Mouse (Mus musculus): Measurements from ENCODE around the gene Snrpa1.
A peak's percentile ranks its signal among the peaks of the same experiment; 100 is the strongest.
"Not testable (repeated sequence)": the region's sequence is repeated elsewhere in the genome, so short reads cannot be mapped to it uniquely, and the experiment has no call there.

Snrpa1 gene

DNA sequence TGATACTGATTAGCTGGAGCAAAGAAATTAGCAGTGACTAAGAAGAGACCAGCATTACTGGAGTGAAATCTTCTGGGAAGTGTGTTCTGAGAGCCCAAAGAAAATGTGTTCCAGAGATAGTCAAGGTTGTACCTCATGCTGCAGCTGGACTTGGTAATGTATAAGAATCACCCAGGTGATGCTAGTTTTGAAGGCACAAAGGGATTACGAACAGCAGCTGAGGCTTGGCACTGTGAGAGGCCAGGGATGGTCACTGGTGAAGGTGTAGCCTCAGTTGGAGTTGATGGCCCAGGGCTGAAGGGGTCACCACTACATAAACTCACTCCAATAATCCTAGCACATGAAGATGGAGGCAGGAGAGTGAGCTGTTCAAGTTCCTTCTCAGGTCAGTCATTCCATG lies at the start of gene Snrpa1:
Snrpa1 (plus strand) TSS at position 301 of the 400 bp plus-strand sequence.
- DNase-seq (ENCODE audit: low spot score in 2 of 2): no peak

DNA sequence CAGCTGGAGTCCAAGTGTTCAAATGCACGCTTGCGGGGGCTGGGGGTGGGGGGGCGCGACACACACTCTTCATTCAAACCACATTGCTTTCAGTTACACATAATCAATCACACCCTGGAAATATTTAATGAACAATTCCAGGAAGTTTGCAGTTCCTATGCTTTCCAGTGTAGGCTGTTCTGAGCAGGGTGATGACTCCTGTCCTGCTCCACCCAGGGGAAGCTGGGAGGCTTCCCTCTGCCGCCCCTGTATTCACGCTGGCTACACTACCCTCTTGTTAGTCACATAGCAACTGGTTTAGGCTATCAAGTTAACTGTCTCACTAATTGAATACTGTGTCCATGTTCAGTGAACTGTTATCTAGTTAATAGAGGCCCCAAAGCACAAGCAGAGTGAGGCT lies 48.3 kb upstream of the Snrpa1 start:
- DNase-seq (ENCODE audit: low spot score in 2 of 2): no peak

DNA sequence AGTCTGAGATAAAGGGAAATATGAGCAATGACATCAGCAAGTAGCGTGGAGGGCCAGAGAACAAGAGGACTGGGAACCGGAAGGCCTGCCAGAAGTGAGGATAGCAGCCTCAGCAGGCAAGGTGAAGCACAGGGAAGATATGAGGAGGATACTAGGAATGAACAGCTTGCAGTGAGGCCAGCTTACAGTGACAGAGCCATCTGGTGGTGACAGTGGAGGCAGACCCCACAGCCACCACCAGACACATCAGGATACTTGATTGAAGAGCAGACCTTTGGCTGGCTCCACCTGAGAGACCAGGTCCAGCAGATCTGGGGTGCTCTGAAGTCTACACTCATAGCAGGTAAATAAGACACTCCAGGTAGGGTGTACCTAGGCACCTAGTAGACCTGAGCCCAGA lies 31.1 kb upstream of the Snrpa1 start:
- DNase-seq (ENCODE audit: low spot score in 2 of 2): no peak

DNA sequence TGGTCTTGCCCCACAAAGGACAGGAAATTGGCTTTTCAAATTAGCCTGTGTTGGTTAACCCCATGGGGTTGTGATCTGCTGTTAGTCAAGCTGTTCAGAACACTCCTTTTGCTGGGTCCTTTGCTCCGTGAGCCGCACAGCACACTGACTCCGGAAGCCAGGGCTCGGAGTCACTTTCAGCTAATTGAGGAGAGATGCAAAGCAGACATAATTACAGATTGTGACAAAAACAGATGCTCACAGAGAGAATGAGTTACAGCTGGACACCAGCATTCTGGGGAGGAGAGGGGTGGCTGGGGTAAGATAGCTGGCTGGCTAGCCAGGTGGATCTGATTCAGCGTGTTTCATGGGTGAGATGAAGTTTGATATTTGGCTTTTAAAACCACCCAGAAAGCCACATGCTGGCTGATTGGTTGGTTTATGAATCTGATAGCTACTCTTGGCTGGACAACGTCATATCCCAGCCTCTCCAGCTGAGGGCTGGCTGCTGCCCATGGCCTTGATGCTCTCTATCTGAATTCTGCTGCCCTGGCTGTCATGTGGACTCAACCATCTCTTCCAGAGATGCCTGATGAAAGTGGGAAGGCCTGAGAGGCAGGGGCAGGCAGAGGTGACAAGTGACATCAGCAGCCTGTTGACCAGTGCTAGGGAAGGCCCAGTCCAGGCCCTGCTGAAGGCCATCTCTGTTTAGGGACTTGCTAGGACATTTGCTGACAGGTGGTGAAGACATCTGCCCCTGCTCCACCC lies 29.9 kb upstream of the Snrpa1 start:
- DNase-seq (ENCODE audit: low spot score in 2 of 2): no peak

DNA sequence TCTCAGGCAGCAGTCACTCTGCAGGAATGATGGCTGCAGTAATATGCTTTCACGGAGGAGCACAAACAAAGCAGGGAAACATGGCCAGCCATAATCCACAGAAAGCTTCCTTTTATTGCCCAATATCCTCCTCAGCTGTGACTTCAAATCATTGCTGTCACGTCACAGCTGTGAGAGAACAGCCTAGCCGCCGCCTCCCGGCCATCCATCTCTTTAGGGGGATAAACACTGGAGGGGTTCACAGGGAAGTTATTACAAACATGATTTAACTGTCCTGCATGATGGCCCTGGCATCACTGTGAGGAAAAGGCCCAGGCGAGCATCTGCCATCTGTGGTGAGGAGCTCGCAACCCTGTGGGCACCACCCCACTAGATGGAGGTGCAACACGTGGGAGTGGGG lies 22.0 kb upstream of the Snrpa1 start:
- DNase-seq (ENCODE audit: low spot score in 2 of 2): no peak

DNA sequence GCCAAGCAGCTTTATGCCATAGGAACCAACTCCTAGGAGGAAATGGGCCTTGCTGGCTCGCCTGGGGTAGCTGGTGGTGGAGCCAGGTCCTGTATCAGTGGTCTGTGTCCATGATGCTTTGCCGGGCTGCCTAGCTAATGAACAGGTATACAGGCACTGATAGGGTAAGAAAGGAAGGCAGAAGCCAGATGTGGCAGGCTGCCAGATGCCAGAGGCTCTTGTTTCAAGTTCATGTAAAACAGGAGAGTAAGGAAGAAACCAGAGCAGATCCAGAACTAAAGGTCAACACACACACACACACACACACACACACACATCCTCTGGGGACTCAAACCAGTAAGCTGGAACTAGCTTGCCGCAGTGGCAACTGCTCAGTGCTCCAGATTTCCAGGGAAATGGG lies 20.5 kb upstream of the Snrpa1 start:
- DNase-seq (ENCODE audit: low spot score in 2 of 2): no peak

DNA sequence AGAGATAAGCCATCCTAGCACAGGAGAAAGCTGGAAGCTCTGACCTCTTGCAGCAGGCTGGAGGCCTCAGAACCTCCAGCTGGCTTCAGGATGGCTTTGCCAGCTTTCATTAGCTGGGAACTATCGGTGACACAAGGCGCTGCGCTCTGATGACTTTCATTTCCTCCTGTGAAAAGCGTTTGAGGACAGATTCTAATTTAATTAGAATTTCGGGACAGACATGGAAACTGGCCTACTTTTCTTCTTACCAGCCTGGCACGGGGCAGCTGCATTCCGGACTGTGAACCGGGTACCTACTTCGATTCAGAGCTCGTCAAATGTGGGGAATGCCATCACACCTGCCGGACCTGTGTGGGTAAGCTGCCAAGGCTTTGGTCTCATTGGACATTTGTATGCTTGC lies 20.1 kb upstream of the Snrpa1 start:
- DNase-seq (ENCODE audit: low spot score in 2 of 2): no peak

DNA sequence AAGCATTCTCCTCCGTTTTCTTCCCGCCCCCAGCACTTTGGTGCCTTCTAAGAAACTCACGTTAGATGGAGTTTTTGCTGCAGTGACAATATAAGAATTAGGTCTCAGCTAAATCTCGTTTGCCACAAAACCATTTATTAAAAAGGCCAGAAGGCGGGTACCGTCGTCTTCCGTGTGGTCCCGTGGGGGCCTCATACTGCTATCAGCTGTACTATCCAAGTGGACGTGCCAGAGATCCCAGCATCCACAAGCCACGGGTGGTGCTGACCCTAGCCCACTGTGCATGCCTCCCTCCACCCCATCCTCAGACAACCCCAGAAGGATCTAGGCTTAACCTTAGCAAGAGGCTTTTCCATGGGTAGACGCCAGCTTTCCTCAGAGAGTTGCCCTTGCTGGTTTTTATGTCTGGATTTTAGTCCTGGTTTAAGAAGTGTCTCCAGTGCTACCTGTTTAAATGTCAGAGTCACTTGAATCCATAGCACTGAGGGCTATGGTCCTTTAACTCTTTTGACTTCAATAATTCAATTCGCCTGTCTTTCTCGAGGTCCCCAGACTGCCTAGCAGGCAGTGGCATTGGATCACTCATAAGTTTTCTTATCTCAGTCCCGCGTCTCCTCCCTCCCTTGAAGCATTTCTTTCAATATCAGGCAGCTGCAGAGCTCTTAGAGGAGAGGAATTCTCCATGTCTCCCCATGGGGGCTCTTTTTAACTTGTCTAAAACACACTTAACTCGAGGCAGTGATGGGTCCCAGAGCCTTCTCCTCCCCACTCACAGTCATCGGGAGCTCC lies 18.6 kb upstream of the Snrpa1 start:
- DNase-seq (ENCODE audit: low spot score in 2 of 2): no peak

DNA sequence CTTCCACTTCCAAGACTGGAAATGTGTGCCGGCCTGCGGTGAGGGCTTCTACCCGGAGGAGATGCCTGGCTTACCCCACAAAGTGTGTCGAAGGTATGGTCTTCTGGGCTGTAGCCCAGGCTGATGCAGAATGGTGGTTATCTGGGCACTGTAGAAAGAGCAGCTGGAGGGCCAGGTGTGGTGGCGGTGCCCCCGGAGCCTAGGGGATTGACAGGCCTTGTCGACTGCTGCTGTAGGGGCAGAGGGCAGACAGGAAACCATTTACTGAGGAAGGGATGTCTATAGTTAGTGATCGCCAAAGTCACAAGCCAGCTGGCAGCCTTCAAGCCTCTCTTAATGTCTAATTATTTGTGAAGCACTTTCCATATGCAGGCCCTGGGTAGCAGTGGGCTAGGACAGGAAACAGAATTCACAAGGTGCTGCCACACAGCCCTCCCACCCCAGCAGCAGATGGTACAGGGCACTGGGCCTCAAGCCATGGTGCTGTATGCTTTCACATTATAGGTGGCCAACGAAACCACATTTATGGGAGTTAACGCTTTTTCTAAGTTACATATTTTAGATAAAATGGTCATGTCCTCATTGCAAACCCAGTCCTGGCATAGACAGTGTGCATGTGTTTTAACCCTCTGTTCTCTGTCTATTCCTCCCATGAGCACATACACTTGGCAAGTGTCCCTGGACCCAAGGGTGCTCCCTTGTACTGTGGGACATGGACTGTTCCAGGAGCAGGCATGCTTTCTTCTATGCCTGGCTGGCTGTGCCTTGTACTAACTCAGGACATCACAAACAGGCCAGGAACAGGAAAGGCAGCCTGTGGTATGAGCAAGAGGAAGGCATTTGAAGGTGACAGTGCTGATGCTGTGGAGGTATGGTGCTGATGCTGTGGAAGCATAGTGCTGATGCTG lies 15.0 kb upstream of the Snrpa1 start, which contains the start of gene Gm45213:
Gm45213 (plus strand) TSS at position 51 of the 908 bp plus-strand sequence.
- no peak for DNase-seq (ENCODE audit: low spot score in 2 of 2)

DNA sequence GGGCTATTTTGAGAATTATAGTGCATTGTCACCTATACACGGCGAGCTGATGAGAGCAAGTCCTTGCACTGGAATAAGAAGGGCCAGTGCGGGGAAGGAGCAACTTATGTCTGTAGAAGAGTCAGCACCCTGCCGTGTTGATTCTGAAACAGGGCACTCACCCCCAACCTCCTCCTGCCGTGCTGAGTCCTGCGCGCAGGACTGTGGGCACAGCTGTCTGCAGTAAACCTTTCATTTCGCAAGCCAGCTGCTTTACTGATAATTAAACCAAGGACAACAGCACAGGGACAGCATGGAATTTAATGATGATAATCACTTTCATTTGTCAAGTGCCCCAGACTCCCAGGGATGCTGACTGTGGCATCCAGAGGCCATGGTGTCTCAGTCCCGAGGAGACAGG lies 14.2 kb upstream of the Snrpa1 start:
- DNase-seq (ENCODE audit: low spot score in 2 of 2): no peak

DNA sequence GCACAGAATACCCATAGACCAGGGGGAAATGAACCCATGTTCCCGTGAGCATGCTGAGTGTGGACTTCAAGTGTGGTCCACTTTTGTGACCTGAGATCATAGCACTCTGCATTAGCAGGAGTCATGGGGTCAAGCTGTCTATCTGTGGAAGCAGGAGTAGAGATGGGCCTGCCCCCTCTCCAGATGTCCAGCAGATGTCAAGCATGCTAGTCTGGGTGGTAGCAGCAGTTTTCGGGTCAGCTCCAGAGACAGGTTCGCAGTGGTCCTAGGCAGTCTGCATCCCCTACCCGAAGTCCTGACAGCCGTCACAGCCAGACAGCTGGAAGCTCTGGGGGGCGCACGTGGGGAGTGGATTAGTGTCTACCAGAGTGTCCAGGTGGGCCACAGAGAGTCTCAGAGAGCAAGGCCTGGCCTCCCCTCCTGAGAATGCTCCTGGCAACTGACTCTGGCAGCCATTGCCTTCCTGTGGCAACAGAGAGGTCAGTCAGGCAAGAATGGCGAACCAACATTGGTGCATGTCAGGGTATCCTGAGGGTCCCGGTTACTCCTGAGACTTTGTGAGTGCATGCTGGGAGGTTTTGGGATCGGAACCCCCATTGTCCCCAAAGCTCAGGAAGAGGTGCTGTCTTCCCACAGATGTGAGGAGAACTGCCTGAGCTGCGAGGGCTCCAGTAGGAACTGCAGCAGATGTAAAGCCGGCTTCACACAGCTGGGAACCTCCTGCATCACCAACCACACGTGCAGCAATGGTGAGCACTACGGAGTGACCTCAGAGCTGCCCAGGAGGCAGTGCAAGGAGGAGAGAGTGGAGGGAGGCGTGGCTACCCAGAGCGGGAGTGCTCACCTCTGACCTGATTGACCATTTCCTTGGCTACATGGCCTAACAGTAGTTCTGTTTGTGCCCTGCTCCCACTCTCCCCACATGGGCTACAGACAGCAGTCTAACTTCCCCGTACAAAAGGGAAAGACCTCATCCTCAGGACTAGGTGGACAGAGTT lies 11.6 kb upstream of the Snrpa1 start:
- no peak for DNase-seq (ENCODE audit: low spot score in 2 of 2)

DNA sequence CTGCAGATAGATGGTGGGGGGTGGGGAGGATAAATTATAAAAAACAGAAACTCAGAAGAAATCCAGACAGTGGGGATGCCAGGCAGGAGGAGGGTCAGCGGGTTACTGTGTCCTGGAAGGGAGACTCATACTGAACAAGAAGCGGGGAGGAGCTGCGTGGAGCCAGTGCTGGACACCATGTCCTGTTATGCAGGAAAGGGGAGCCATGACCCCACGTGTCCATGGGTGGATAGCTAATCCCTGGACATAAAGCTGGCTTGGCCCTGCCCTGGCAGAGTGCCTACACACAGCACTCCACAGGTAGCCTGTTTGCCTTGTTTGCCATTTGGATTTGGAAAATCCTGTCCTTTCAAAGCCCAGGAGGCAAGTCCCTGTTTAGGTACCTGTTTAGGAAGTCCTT lies 10.8 kb upstream of the Snrpa1 start:
- no peak for DNase-seq (ENCODE audit: low spot score in 2 of 2)

DNA sequence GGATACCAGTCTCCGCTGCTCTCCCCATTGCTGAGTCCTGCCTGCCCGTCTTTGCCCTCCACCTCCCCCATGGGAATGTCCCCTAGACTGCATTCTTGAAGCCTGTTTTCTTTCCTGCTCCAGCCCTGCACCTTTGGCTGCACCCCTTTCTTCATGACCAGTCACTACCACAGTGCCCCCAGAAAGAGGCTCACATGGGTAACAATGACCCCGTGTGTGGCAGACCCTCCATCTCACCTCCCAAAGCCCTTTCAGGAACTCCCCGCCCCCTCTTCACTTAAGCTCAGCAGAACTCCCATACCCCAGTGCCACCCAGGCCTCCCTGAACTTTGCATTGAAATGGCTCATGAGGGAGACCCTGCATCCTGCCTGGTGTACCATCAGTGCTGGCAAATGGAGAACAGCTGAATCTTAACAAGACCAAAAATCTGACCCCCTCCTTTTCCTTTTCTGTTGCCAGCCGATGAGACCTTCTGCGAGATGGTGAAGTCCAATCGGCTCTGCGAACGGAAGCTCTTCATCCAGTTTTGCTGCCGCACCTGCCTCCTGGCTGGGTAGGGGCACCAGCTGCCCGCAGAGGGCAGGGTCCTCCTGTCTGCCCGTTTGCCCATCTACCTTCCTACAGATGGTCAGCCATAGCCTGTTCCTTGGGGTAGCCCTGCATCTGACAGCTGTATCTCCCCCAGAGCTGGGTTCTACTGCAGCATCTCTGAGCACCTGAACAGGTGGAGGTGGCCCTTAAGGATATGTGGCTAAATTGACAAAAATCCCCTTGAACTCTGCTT lies 10.2 kb upstream of the Snrpa1 start:
- no peak for DNase-seq (ENCODE audit: low spot score in 2 of 2)

DNA sequence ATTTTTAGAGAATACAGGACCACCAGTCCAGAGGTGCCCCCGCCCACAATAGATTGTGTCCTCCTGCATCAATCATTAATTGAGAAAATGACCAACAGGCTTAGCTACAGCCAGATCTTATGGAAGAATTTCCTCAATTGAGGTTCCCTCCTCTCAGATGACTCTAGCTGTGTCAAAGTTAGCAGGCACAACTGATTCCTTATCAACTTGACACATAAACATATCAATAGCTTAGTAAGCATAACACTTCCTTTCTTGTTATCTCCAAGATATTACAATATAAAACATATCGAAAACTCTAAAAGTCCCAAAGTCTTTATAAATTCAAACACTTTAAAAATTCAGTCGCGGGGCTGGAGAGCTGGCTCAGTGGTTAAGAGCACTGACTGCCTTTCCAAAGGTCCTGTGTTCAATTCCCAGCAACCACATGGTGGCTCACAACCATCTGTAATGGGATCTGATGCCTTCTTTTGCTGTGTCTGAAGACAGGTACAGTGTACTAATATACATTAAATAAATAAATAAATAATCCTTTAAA lies 4.8 kb upstream of the Snrpa1 start:
- no peak for DNase-seq (ENCODE audit: low spot score in 2 of 2)

DNA sequence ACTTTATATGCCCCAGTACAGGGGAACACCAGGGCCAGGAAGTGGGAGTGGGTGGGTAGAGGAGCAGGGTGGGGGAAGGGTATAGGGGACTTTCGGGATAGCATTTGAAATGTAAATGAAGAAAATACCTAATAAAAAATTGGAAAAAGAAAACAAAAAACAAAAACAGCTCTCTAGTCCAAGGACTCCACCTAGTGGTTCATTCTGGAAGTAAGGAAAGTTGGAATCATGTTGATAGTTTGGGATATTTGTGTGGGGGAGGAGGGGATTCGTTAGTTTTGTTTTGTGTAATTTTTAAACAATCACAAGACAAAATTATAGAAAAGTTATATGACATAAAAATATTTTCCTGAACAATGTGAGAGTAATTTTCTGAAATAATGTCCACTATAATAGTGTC lies 3.4 kb upstream of the Snrpa1 start:
- DNase-seq (ENCODE audit: low spot score in 2 of 2): not testable (repeated sequence)

DNA sequence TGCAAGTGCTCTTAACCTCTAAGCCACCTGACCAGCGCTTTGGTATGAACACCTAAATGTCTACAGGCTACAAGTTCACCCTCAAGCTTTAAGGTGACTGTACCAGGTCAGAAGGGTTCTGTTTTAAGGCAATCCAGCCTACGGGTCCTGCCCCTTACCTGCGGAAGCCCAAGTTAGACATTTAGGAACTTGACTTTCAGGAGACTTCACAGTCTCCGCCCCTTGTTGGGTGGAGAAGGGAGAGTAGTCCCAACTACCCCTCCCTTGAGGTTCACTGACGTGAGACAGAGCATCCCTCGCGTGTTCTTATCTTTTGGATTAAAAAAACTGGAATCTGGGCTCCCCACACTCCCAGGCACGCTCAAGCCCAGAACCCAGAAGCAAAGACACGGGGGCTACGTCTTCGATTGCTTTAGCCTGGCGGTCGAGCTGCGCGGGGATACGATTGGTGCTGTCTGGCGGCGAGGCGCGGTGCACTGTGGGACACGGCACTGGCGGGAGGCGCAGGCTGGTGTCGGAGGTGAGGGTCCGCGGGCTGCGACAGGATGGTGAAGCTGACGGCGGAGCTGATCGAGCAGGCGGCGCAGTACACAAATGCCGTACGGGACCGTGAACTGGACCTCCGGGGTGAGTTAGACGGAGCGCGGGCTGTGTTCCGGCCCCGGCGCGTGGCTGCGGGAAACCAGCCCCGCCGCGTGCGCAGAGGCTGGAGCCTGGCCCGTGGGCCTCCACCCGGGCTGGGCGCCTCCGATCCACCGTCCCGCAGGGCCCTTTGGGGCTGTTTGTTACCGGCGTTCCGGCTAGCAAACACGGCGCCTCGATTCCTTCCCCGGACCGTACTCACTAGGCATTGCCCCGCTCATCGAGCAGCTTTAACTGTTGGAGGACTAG lies 1.5 kb downstream of the Snrpa1 start:
- peak; percentile 84 to 93 for DNase-seq (ENCODE audit: low spot score in 2 of 2)

DNA sequence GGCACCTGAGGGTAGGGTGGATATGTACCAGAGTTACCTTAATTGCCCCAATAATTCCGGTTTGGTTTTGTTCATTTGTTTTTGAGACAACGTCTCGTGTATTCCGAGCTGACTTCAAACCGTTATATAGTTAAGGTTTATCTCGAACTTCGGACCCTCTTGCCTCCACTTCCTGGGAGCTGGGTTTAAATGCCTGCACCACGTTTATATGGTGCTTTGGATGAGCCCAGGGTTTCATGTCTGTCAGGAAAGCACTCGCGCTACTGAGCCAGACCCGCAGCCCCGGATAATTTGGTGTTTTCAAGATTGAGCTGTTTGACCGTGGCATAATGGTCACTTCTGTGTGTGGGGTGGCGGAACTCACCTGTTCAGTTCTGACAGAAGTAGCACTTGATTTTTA lies 2.3 kb downstream of the Snrpa1 start:
- DNase-seq (ENCODE audit: low spot score in 2 of 2): no peak

DNA sequence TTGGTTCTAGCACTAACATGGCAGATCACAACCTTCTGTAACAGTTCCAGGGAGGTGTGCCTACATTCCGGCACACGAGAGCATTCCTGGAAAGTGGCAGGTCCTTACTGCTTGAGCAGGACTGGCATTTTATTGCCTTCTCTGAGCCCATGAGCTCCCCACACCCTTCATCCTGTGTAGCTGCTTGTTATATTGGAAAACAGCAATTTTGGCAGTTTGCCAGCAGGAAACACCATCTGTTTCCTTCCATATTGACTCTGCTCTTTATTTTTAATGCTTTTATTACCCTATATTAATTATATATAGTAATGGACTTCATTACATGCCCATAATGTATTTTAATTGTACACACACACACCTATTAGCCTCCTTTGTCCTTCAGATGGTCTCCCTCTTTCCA lies 17.6 kb downstream of the Snrpa1 start:
- no peak for DNase-seq (ENCODE audit: low spot score in 2 of 2)
